Mouse (Mus musculus): ENCODE data around the gene Denr.

DNA sequence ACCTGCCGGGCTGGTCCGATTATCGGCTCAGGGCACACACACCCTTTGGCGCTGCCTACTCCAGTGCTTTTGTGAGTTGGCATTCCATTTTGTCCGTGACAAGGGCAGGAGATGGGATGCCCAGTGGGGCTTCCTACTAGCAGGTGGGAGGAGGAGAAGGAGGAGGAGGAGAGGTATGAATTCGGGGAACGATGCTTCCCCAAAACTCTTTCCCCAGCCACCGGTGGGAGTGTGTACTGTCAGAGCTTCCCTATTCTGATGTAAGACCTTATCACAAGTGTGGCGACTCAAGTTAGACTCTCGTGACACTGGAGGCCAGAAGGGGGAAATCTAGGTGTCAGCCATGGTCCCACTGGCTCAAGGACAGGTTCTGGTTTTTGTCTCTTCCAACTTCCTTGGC, 22.6 kb upstream of the Denr start:
- TF ChIP-seq POLR2A (IDR thresholded peaks at IDR 0.05; ENCODE audit: control insufficient read depth, extremely low read depth, insufficient read depth, low read length, poor library complexity): no peak
- no peak for TF ChIP-seq CTCF (IDR thresholded peaks at IDR 0.05; ENCODE audit: borderline replicate concordance, control insufficient read depth, extremely low read depth, insufficient read depth, low read length, poor library complexity)

Data from thymus, adult 2 months (tissue).